Mouse (Mus musculus): ENCODE results near the gene Sec16b. TPM values are rescaled to one million over a fixed set of nuclear protein-coding genes. Genes with fewer than 3 reads are reported as not detected.

The Sec16b gene
- polyA plus RNA-seq, 1 experiment from 2014 or later = 17.5 TPM

- WGBS = 87% methylated on average over 7 of the region's 7 CpGs
- H3K27ac ChIP-seq (ENCODE audit: low read length) = no peak overlapping the region
- H3K4me3 ChIP-seq (ENCODE audit: low read length) = no peak overlapping the region
- no peaks in the 10 kb centered on the region for H3K4me1 ChIP-seq (ENCODE audit: control insufficient read depth, insufficient read depth, low read length)
- H3K9ac ChIP-seq (ENCODE audit: low read depth, low read length) = no peak overlapping the region
- H3K9me3 ChIP-seq (ENCODE audit: control insufficient read depth, low read length) = no peaks in the 10 kb centered on the region
- no peak overlapping the region for H3K4me2 ChIP-seq (ENCODE audit: low read depth, low read length)
- no peaks in the 10 kb centered on the region for H3K36me3 ChIP-seq (ENCODE audit: control insufficient read depth, insufficient read depth, low read length)
- no peak for ATAC-seq
- H3K27me3 ChIP-seq (replicated peaks; ENCODE audit: control insufficient read depth, insufficient read depth, low read length) = no peaks in the 10 kb centered on the region
These were observed 33.8 kb upstream of the Sec16b start for GRCm38 (mm10) chr1:157472716-157473115.

- Histone ChIP-seq H3K9ac (ENCODE audit: low read depth, low read length) (no peak overlapping the region), H3K27ac (ENCODE audit: low read length) (no peak overlapping the region), H3K27me3 (replicated peaks; ENCODE audit: control insufficient read depth, insufficient read depth, low read length) (no peaks in the 10 kb centered on the region), H3K4me2 (ENCODE audit: low read depth, low read length) (no peak overlapping the region), H3K4me1 (ENCODE audit: control insufficient read depth, insufficient read depth, low read length) (no peaks in the 10 kb centered on the region), H3K4me3 (ENCODE audit: low read length) (no peak overlapping the region), H3K9me3 (ENCODE audit: control insufficient read depth, low read length) (no peaks in the 10 kb centered on the region), H3K36me3 (ENCODE audit: control insufficient read depth, insufficient read depth, low read length) (no peaks in the 10 kb centered on the region)
- 59% methylated on average over 8 of the region's 8 CpGs for WGBS
- peak; percentile 40; the same call in 1 of the 2 replicates for ATAC-seq
These were observed 31.7 kb upstream of the Sec16b start for GRCm38 (mm10) chr1:157474865-157475264.

- no peaks in the 10 kb centered on the region for H3K9me3 ChIP-seq (ENCODE audit: control insufficient read depth, low read length)
- H3K36me3 ChIP-seq (ENCODE audit: control insufficient read depth, insufficient read depth, low read length) = no peaks in the 10 kb centered on the region
- no peak for ATAC-seq
- no peaks in the 10 kb centered on the region for H3K27me3 ChIP-seq (replicated peaks; ENCODE audit: control insufficient read depth, insufficient read depth, low read length)
- H3K4me1 ChIP-seq (ENCODE audit: control insufficient read depth, insufficient read depth, low read length) = no peaks in the 10 kb centered on the region
- 76% methylated on average over 2 of the region's 2 CpGs for WGBS
- no peak overlapping the region for H3K27ac ChIP-seq (ENCODE audit: low read length)
- no peak overlapping the region for H3K4me3 ChIP-seq (ENCODE audit: low read length)
- no peak overlapping the region for H3K4me2 ChIP-seq (ENCODE audit: low read depth, low read length)
- no peak overlapping the region for H3K9ac ChIP-seq (ENCODE audit: low read depth, low read length)
These were observed 30.3 kb upstream of the Sec16b start for GRCm38 (mm10) chr1:157476231-157476630.

GRCm38 (mm10) chr1:157480090-157480489 lies 26.4 kb upstream of the Sec16b start:
- Histone ChIP-seq H3K9me3 (ENCODE audit: control insufficient read depth, low read length) (no peaks in the 10 kb centered on the region), H3K4me2 (ENCODE audit: low read depth, low read length) (no peak overlapping the region), H3K4me1 (ENCODE audit: control insufficient read depth, insufficient read depth, low read length) (no peaks in the 10 kb centered on the region), H3K4me3 (ENCODE audit: low read length) (no peak overlapping the region), H3K27me3 (replicated peaks; ENCODE audit: control insufficient read depth, insufficient read depth, low read length) (no peaks in the 10 kb centered on the region), H3K27ac (ENCODE audit: low read length) (no peak overlapping the region), H3K9ac (ENCODE audit: low read depth, low read length) (no peak overlapping the region), H3K36me3 (ENCODE audit: control insufficient read depth, insufficient read depth, low read length) (no peaks in the 10 kb centered on the region)
- WGBS = 30% methylated on average over 9 of the region's 9 CpGs
- no peak for ATAC-seq

GRCm38 (mm10) chr1:157480901-157481300 lies 25.6 kb upstream of the Sec16b start:
- no peak overlapping the region for H3K9ac ChIP-seq (ENCODE audit: low read depth, low read length)
- ATAC-seq = no peak
- no peaks in the 10 kb centered on the region for H3K4me1 ChIP-seq (ENCODE audit: control insufficient read depth, insufficient read depth, low read length)
- no peaks in the 10 kb centered on the region for H3K27me3 ChIP-seq (replicated peaks; ENCODE audit: control insufficient read depth, insufficient read depth, low read length)
- H3K4me3 ChIP-seq (ENCODE audit: low read length) = no peak overlapping the region
- 58% methylated on average over 3 of the region's 3 CpGs for WGBS
- H3K27ac ChIP-seq (ENCODE audit: low read length) = no peak overlapping the region
- no peaks in the 10 kb centered on the region for H3K9me3 ChIP-seq (ENCODE audit: control insufficient read depth, low read length)
- no peaks in the 10 kb centered on the region for H3K36me3 ChIP-seq (ENCODE audit: control insufficient read depth, insufficient read depth, low read length)
- no peak overlapping the region for H3K4me2 ChIP-seq (ENCODE audit: low read depth, low read length)

- Histone ChIP-seq H3K9me3 (ENCODE audit: control insufficient read depth, low read length) (no peaks in the 10 kb centered on the region), H3K4me1 (ENCODE audit: control insufficient read depth, insufficient read depth, low read length) (no peaks in the 10 kb centered on the region), H3K4me3 (ENCODE audit: low read length) (no peak overlapping the region), H3K4me2 (ENCODE audit: low read depth, low read length) (no peak overlapping the region), H3K9ac (ENCODE audit: low read depth, low read length) (no peak overlapping the region), H3K27ac (ENCODE audit: low read length) (no peak overlapping the region), H3K27me3 (replicated peaks; ENCODE audit: control insufficient read depth, insufficient read depth, low read length) (no peaks in the 10 kb centered on the region), H3K36me3 (ENCODE audit: control insufficient read depth, insufficient read depth, low read length) (no peaks in the 10 kb centered on the region)
- WGBS = 86% methylated on average over 6 of the region's 6 CpGs
- ATAC-seq = no peak
These were observed 24.9 kb upstream of the Sec16b start for GRCm38 (mm10) chr1:157481666-157482065.

GRCm38 (mm10) chr1:157484161-157484560 lies 22.4 kb upstream of the Sec16b start:
- no peaks in the 10 kb centered on the region for H3K27me3 ChIP-seq (replicated peaks; ENCODE audit: control insufficient read depth, insufficient read depth, low read length)
- no peak overlapping the region for H3K4me3 ChIP-seq (ENCODE audit: low read length)
- H3K4me2 ChIP-seq (ENCODE audit: low read depth, low read length) = no peak overlapping the region
- H3K9ac ChIP-seq (ENCODE audit: low read depth, low read length) = no peak overlapping the region
- 90% methylated on average over 4 of the region's 4 CpGs for WGBS
- no peaks in the 10 kb centered on the region for H3K36me3 ChIP-seq (ENCODE audit: control insufficient read depth, insufficient read depth, low read length)
- H3K9me3 ChIP-seq (ENCODE audit: control insufficient read depth, low read length) = no peaks in the 10 kb centered on the region
- no peaks in the 10 kb centered on the region for H3K4me1 ChIP-seq (ENCODE audit: control insufficient read depth, insufficient read depth, low read length)
- no peak overlapping the region for H3K27ac ChIP-seq (ENCODE audit: low read length)
- no peak for ATAC-seq

GRCm38 (mm10) chr1:157500657-157501056 lies 5.9 kb upstream of the Sec16b start:
- Histone ChIP-seq H3K4me2 (ENCODE audit: low read depth, low read length) (no peak overlapping the region), H3K27ac (ENCODE audit: low read length) (no peak overlapping the region), H3K27me3 (replicated peaks; ENCODE audit: control insufficient read depth, insufficient read depth, low read length) (no peaks in the 10 kb centered on the region), H3K4me3 (ENCODE audit: low read length) (no peak overlapping the region), H3K9me3 (ENCODE audit: control insufficient read depth, low read length) (no peaks in the 10 kb centered on the region), H3K4me1 (ENCODE audit: control insufficient read depth, insufficient read depth, low read length) (no peaks in the 10 kb centered on the region), H3K36me3 (ENCODE audit: control insufficient read depth, insufficient read depth, low read length) (no peaks in the 10 kb centered on the region), H3K9ac (ENCODE audit: low read depth, low read length) (no peak overlapping the region)
- WGBS = 87% methylated on average over 1 of the region's 1 CpGs
- ATAC-seq = no peak

- no peaks in the 10 kb centered on the region for H3K4me1 ChIP-seq (ENCODE audit: control insufficient read depth, insufficient read depth, low read length)
- H3K36me3 ChIP-seq (ENCODE audit: control insufficient read depth, insufficient read depth, low read length) = no peaks in the 10 kb centered on the region
- no peak overlapping the region for H3K9ac ChIP-seq (ENCODE audit: low read depth, low read length)
- 94% methylated on average over 6 of the region's 6 CpGs for WGBS
- no peak for ATAC-seq
- no peaks in the 10 kb centered on the region for H3K9me3 ChIP-seq (ENCODE audit: control insufficient read depth, low read length)
- no peak overlapping the region for H3K4me2 ChIP-seq (ENCODE audit: low read depth, low read length)
- no peak overlapping the region for H3K4me3 ChIP-seq (ENCODE audit: low read length)
- H3K27ac ChIP-seq (ENCODE audit: low read length) = no peak overlapping the region
- no peaks in the 10 kb centered on the region for H3K27me3 ChIP-seq (replicated peaks; ENCODE audit: control insufficient read depth, insufficient read depth, low read length)
These were observed 5.1 kb upstream of the Sec16b start for GRCm38 (mm10) chr1:157501352-157501945.

GRCm38 (mm10) chr1:157503071-157503470 lies 3.5 kb upstream of the Sec16b start:
- Histone ChIP-seq H3K9me3 (ENCODE audit: control insufficient read depth, low read length) (no peaks in the 10 kb centered on the region), H3K4me2 (ENCODE audit: low read depth, low read length) (no peak overlapping the region), H3K9ac (ENCODE audit: low read depth, low read length) (no peak overlapping the region), H3K4me1 (ENCODE audit: control insufficient read depth, insufficient read depth, low read length) (no peaks in the 10 kb centered on the region), H3K27ac (ENCODE audit: low read length) (no peak overlapping the region), H3K4me3 (ENCODE audit: low read length) (no peak overlapping the region), H3K27me3 (replicated peaks; ENCODE audit: control insufficient read depth, insufficient read depth, low read length) (no peaks in the 10 kb centered on the region), H3K36me3 (ENCODE audit: control insufficient read depth, insufficient read depth, low read length) (no peaks in the 10 kb centered on the region)
- ATAC-seq = no peak
- 68% methylated on average over 6 of the region's 6 CpGs for WGBS

All from intestine, embryonic 16.5 days (tissue).